Mouse (Mus musculus) Muller cell, postnatal 12 days (primary cell): Measurements from ENCODE around the gene Med29.

Experiments
- DNase-seq: peaks from one replicate; pipeline ENCODE4 v3.0.0-alpha.2; 2015; ENCODE audit errors: inconsistent ontology term

Gene Med29

DNA sequence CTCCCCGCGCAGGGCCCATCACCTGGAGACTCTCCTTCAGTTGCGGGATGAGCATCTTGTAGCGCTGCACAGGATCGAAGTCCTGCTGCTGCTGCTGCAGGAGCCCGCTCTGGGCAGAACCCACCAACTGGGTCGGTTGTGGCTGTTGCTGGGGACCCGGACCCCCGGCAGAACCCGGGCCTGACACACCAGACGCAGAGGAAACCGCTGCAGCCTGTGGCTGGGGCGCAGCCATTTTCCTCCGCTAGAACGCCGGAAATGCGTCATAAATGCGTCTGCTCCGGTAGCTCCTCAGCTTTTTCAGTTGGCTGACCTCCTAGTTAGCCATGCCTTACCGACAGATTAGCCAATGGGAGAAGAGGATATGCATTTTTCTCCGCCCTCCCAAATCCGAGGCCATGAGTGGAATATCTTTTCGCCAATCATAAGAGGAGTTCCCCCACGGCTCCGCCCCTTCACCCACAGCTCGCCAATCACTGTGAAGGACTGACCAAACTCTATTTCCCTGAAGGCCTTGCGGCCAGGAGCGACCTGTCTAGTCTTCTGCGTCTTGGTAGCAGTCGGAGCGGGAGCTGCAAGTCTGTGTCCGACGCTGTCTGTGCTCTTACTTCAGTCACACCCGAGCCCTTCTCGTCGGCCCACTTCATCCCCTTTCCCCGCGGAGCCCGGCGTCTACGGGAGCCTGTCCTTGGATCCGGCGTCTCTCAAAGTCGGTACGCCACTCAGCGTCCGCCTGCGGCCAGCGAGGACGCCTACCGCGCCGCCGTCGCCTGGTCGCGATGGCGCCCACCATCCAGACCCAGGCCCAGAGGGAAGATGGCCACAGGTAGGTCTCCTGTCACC is at the start of gene Med29, which contains the start of gene Paf1:
TSS of gene Med29 (minus strand) at position 280 of the 843 bp plus-strand sequence.
TSS of gene Paf1 (plus strand) at position 523 of the 843 bp plus-strand sequence.
- DNase-seq, result peak; percentile 100

DNA sequence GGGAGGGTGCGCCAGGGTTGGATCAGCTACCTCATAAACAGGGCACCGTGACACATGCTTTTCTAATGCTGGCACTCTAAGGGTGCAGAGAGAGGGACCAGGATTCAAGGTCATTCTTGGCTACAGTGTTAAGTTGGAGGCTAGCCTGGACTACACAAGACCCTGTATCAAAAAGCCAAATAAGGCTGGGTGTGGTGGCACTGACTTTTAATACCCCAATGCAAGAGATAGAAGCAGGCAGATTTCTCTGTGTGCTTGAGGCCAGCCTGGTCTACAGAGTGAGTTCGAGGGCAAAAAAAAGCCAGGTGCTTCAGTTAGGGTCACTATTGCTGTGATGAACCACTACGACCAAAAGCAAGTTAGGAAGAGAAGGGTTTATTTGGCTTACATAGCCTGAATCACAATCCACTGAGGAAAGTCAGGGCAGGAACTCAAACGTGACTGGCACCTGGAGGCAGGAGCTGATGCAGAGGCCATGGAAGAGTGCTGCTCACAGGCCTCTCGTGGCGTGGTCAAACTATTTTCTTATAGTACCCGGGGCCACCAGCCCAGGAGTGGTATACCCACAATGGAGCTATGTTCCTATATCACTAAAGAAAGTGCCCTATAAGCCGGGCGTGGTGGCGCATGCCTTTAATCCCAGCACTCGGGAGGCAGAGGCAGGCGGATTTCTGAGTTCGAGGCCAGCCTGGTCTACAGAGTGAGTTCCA is 49.4 kb upstream of the Med29 start:
- no peak for DNase-seq

DNA sequence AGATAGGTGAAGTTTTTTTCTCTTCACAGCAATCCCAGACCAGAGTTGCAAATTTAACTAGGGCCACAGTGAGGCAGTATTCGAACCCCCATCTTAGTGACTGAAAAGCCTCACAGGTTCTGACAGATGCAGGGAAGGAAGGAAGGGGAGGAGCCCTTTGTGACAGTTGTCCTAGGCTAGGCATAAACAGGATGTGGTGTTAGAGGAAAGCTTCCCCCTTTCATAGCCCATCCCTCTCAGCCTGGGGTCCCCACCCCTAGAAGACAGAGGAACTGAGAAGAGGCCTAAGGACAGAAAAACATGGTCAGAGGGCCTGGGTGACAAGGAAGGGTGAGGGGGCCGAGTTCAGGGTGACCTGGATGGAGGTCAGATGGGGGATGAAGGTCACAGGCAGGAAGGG is 48.2 kb upstream of the Med29 start:
- no peak for DNase-seq

DNA sequence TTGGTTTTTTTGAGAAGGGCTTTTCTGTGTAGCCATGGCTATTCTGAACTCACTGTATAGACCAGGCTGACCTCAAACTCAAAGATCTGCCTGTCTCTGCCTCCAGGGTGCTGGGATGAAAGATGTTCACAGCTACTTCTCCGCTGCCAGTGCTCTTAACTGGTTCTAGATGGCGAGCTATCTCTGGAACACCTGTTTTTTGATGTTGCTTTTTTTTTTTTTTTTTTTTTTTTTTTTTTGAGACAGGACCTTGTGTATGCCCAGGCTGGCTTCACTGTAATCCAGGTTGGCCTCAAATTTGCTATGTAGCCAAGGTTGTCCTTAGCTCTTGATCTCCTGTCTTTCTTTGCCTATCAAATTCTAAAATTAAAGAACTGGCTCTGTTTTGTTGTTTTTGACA is 46.3 kb upstream of the Med29 start:
- no peak for DNase-seq

DNA sequence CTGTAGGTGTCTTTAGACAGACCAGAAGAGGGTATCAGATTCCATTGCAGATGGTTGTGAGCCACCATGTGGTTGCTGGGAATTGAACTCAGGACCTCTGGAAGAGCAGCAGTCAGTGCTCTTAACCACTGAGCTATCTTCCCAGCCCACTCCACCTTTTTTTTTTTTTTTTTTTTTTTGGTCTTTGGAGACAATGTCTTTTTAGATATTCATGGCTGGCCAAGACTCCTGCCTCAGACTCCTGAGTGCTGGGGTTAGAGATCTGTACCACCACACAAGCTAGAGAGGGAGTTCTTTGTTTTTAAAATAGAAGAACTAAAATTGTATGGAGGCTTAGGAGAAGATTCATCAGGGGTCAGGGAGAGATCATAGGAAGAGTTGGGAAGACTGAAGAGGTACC is 45.5 kb upstream of the Med29 start:
- no peak for DNase-seq

DNA sequence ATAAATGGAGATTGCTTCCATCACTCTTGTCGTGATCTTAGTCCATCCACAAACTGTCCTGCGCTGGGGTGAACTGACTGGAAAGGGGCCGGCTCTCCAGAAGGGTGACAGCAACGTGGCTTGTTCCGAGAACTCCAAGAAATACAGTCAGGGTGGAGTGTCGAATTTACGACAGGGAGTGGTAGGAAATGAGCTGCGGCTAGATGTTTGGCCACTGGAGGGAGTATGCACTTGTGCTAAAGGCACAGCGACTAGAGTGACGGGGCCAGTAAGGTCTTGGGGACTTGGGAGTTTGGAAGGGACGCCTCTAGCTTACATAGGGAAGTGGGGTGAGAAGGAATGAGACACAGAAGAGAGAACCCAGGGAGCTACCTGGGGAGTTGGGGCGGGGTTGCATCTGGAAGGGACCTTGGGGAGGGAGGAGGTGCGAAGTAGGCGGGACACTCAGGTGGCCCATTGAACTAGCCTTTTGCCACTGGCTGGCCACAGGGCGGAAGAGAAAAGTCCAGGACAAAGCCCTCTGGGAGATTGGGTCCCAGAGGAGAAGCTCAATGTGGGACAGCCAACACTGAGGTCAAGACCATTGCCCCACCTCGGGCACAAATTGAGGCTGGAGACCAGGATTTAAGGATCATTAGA is 44.5 kb upstream of the Med29 start, which contains the start of gene Gmfg:
TSS of gene Gmfg (plus strand) at position 516 of the 639 bp plus-strand sequence.
- DNase-seq, result no peak

DNA sequence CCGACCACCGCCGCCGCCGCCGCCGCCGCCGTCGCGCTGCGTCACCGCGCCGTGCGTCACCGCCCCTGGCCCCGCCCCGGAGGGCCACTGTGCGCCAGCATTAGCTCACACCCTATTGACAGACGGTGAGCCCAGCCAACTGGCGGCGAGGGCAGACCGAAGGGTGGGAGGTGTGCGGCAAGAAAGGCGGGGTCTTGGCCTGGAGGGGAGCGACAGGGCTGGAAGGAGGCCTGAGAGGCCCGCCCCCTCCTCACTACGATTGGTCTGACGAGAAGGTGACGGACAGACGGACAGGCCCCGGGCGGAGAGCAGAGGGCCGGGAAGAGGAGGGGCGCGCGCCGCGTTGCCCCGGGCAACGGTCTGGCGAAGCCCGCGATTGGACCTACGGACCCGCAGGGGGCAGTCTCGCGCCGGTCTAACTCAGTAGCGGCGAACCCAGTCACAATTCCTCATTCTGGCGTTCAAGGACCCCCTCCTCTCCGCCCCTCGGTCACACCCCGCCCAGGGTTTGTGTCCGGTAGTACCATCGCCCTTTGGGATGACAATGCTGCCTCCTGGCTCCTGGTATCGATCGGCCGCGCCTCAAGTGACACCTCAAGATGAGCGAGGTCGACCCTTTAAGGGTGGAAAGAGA is 43.9 kb upstream of the Med29 start:
- DNase-seq, result peak; percentile 100

DNA sequence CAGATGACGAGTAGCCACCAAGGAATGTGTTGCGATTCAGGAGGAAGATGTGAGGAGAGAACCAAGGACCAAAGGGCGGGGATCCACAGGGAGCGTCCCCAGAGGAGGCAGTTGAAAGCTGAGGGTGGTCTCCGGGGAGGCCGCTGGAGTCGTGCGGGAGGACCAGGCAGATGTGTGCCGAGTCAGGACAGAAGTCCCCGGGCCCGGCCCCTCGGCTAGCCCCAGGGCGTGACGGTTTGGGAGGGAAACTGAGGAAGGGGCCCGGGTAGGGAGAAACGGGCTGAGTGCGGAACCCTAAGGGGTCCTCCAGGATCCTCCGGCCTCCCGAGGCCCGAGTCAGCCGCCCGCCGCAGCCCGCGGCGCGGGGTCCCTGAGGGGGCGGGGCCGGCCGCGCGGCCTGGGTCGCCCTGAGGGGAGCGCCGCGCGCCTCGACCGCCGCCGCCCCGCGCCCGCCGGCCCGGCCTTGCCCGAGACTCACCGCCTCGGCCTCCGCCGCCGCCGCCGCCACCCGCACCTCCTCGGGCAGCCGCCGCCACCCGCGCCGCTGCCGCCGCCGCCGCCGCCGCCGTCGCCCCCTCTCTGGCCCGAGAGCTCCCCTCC is 43.3 kb upstream of the Med29 start:
- DNase-seq, result peak; percentile 25

DNA sequence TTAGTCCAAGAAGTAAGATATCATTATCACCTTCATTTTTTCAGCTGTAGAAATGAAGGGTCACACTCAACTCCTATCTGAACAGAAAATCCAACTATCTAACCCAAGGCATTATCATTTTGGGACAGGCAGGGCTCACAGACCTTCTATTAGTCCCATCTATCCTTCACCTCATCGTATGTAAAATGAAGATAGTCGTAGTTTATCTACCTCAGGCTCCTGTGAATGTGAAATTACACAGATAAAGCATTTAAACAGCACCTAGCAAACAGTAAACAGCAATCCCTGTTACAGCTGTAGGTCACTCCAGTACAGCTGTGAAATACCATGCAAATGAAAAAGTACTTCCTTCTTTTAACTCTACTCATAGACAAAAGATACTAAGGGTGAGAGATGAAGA is 39.7 kb upstream of the Med29 start:
- no peak for DNase-seq

DNA sequence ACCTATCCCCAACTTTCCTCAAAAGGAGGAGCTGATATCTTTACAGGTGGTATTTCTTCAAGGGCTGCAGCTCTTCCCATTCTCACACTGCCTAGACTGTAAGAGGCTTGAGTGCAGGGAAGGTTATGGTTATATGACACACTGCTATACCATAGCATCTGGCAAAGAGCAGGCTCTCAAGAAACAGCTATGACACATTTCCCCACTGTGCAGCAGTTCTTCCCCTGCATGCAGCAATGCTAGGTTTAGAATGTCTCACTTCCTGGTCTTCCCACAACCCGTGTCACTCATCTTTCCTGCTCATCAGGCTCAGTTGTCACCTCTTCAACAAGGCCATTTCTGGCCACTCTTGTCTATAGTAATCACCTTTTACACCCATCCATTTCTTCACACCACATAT is 38.0 kb upstream of the Med29 start:
- no peak for DNase-seq

DNA sequence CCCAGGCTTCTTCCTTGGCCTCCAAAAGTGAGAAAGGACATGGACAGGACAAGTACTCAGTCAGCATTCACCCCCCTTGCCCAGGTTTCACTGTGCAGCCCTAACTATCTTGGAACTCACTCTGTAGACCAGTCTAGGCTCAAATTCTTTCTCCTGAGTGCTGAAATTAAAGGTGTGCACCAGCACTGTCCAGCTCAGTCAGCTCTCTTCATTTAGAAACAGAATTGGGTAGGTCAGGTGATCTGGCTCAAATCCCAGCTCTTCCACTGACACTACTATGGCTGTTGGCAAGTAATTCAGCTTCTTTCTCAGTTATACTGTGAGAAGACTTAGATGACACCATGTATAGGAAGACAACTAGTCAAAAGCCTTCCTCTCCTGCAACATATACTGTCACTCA is 35.2 kb upstream of the Med29 start:
- DNase-seq, result no peak

DNA sequence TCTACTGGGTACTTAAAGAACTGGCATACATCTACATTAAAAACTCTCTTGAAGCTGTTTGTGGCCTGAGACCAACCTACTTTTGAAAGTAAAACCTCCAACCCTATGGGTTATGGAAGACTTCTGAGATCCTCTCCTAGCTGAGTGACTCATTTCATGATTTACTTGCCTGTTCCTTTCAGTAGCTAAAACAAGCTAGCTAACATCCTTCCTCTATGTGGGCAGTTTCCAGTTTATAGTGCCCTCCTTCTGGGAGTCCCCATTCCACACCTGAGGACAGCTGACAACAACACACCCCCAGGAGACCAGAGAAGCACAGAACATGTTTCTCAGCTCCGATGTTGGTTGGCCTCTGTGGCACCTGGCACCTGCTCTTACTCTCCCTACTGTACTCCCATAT is 30.5 kb upstream of the Med29 start:
- DNase-seq, result no peak

DNA sequence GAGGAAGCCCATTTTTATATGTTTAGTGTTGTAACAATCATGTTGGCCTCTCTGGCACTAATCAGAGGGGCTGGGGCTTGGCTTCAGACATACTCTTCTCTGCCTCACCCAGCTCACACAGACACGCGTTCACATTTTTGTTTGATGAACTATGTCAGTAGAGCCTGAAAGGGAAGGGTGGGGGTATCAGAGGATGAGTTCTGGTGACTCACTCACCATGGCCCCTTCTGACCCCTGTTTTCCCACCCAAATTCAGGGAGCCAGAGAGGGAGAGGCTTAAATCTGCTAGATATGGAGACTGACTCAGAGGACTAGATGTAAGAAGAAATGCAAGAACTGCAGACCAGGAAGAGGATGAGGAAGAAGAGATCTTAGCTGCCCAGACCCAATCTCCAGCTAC is 26.9 kb upstream of the Med29 start:
- peak; percentile 80 for DNase-seq

DNA sequence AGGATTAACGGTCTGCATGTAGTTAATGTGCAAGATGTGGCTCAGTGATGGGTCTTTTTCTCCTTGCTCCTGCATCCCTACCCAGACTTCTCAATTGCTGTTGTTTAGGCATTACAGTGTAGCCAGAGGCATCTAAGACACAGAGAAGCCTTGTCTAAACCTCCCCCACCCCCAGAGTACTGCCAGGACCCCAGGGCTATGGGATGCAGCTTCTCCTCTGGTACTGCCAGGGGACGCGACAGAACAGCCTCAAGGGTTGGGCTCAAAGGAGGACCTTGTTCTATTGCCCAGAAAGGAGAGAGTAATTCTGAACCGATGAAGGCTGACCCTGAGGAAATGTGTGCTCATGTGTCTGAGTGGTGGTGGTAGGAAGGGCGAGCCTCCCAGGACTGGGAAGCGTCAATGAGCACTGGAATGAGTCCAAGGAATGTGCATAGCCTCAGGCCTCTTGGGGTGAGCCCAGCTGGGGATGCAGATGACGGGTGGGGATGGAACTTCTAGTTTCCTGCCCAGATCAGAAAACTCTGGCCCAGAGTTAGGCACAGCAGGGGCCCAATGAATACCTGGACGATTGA is 25.7 kb upstream of the Med29 start:
- peak; percentile 97 for DNase-seq

DNA sequence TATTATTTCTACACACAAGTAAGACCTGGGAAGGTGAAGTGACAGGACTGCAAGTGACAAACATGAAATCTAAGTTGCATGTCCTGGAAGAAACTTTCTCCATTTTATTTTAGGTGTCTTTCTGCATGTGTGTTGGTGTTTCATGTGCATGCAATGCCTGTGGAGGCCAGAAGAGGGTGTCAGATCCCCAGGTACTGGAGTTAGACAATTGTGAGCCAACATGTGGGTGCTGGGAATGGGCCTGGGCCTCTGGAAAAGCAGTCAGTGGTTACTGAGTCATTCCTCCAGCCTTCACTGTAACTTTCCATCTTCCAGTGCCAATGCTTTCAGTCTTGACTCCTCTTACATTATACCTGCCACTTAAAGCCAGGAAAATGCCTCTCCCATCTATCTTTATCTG is 24.9 kb upstream of the Med29 start:
- peak; percentile 22 for DNase-seq

DNA sequence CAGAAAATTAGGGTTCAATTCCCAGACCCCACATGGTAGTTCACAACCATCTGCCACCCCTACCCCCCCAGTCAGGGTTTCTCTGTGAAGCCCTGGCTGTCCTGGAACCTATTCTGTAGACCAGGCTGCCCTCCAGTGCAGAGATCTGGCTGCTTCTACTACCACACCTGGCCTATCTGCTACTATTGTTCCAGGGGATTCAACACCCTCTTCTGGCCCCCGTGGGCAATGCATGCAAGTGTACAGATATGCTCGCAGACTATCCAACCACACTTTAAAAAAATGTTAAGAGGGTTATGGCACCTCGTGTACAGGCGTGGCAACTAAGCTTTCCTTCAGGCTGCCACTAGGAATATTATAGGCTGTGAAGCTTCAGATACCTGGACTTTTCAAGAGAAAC is 20.3 kb upstream of the Med29 start:
- no peak for DNase-seq

DNA sequence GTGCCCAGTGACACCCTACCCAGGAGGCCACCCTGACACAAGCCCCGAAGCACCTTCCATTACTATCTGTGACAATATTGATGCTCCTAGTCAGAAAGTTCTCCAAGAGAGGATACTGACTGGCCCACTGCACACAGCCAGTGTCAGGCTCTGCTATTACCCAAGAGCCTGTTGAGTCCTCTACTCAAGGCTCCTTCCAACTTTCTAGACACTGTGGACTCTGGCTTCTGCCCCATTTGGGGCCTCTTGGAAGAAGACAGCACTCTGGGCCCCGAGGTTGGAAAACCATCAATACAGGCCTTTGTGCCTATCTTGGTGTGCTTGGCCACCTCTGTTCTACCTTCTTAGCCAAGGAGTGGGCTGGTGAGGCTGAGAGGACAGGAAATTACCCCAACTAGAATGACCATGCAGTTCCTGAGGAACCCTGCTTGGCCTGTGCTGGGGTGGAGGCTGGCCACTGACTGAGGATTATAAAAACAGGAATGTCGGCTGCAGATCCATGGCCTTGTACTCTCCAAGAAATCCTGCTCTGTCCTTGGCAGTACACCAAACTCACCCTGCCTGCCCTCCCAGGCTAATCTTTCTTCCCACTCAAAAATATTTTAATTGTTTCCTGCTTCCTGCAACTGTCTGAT is 18.4 kb upstream of the Med29 start:
- DNase-seq, result peak; percentile 75

DNA sequence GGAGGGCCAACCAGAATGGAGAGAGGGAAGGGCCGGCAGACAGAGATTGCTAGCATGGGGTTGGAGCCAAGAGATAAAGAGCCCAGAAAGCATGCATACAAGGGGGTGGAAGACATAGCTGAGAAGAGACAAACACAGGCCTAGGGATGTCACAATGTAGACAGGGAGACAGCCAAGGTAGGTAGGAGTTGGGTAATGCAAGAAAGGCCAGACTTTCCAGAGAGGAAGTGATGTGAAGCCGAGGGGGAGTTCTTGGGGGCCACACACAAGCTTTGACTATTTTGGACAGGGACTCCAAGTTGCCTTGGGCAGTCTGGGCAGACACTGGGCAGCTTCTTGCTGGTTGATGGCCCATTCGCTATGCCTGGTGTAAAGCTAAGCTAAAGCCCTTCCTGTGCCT is 9.4 kb upstream of the Med29 start:
- DNase-seq, result no peak

DNA sequence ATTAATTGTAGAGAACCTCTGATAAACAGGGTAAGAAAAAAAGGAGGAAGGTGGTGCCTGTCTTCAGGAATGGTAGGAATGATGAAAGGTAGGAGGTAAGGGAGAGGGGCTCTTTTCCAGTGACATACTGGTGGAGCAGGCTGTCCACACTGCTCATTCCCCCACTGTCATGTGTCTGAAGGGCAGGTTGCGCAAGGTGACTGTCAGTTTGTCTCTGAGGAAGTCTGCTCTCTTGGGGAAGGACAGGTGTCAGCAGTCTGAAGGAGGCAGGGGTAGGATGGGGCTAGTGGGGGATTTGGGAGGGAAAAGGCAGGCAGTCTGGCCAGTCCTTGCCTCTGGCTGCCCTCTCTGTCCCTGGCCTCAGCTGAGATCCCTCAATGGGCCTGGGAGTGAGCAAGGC is 8.5 kb upstream of the Med29 start:
- DNase-seq, result no peak

DNA sequence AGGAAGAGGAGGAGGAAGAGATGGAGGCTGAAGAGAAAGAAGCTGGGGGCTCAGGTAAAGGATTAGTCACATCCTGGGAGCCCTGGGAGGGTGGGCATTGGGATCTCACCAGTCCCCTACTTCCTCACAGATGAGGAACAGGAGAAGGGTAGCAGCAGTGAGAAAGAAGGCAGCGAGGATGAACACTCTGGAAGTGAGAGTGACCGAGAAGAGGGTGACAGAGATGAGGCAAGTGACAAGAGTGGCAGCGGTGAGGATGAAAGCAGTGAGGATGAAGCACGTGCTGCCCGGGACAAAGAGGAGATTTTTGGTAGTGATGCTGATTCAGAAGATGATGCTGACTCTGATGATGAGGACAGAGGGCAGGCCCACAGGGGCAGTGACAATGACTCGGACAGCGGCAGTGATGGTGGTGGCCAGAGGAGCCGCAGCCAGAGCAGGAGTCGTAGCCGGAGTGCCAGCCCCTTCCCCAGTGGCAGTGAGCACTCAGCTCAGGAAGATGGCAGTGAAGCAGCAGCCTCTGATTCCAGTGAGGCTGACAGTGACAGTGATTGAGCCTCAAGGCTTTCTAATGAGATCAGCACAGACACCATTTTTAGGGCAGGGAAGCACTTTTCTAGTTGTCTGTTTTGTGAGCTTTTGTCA is 6.3 kb upstream of the Med29 start:
- DNase-seq, result no peak
